8 mouse cellular contexts compared by ENCODE assay signal in the genomic region with DNA sequence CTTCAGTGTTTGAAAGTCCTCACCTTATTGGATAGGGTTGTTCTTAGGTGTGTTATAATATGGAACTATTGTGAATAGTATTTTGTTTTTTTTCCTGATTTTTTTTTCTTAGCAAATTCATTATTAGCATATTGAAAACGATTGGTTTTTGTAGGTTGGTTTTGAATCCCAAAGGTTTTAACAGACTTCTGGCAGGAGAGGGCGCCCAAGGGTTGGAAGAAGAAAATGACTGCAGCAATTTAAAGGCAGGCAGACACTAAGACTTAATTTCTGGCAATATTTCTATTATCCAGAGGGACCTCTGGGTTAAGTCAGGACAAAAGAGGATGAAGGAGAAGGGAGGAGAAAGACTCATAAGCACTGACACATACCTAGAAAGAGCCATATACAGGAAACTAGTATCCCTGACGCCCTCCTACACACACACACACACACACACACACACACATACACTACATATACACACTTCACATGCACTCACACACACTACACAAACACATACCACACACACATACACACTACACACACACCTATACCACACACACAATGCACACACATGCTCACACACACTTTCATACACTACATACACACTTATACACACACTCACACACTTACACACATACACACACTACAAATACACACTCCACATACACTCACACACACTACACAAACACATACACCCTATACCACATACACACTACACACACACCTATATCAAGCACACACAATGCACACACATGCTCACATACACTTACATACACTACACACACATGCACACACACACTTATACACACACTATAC. TPM values are rescaled to one million over a fixed set of nuclear protein-coding genes. Genes with fewer than 3 reads are reported as not detected.
DNase-seq lines count a peak whose midpoint lies in the region; ATAC-seq and TF ChIP-seq lines count a peak whose summit lies in the region.

No protein-coding gene starts in this region.

- DNase-seq in ES-E14 (ENCODE audit: low read depth, low spot score), result peak; percentile 21
- peak; percentile 87 for DNase-seq in brain, adult 2 months (ENCODE audit: low read depth, low spot score)
- DNase-seq in hindbrain, embryonic 10.5 days (ENCODE audit: low spot score), result peak; percentile 44
- peak; percentile 77 to 84 for DNase-seq in layer of hippocampus, adult 2 months (ENCODE audit: low spot score in 2 of 2)
- DNase-seq in retina, postnatal 7 days (ENCODE audit: low read depth, low spot score), result peak; percentile 31

- in situ Hi-C loops in ES-E14 (cut with MboI; ENCODE audit: low sequenced_read_pairs in 2 of 2, unreplicated experiment in 2 of 2), result no loop called here

- no peaks in the 10 kb centered on the region for H3K9me3 ChIP-seq in ES-E14 (ENCODE audit: control insufficient read depth, insufficient read depth, low read depth, low read length)
- no peaks in the 10 kb centered on the region for H3K9me3 ChIP-seq in forebrain, embryonic 13.5 days (replicated peaks)
- H3K9me3 ChIP-seq in hindbrain, embryonic 10.5 days, result no peaks in the 10 kb centered on the region
- no peaks in the 10 kb centered on the region for H3K9me3 ChIP-seq in lung, embryonic 16.5 days (ENCODE audit: control insufficient read depth, low read length)

- H3K27me3 ChIP-seq in forebrain, embryonic 13.5 days, result no peaks in the 10 kb centered on the region
- H3K27me3 ChIP-seq in hindbrain, embryonic 10.5 days (ENCODE audit: insufficient read depth, poor library complexity, severe bottlenecking), result no peaks in the 10 kb centered on the region
- no peaks in the 10 kb centered on the region for H3K27me3 ChIP-seq in lung, embryonic 16.5 days (ENCODE audit: control insufficient read depth, insufficient read depth, low read depth, low read length)

- H3K4me3 ChIP-seq in ES-E14 (ENCODE audit: insufficient read depth in 1 of 2, low read depth in 1 of 2, low read length in 2 of 2, poor library complexity in 1 of 2, severe bottlenecking in 1 of 2), result no peak overlapping the region
- no peak overlapping the region for H3K4me3 ChIP-seq in forebrain, embryonic 13.5 days
- no peak overlapping the region for H3K4me3 ChIP-seq in hindbrain, embryonic 10.5 days
- H3K4me3 ChIP-seq in layer of hippocampus, adult 2 months, result no peak overlapping the region
- H3K4me3 ChIP-seq in lung, embryonic 16.5 days (ENCODE audit: low read length), result no peak overlapping the region

- 25% methylated on average over 3 of the region's 3 CpGs for WGBS in forebrain, embryonic 13.5 days
- WGBS in hindbrain, embryonic 10.5 days, result 34% methylated on average over 3 of the region's 3 CpGs
- WGBS in lung, embryonic 16.5 days, result 25% methylated on average over 3 of the region's 3 CpGs

- no peaks in the 10 kb centered on the region for H3K4me1 ChIP-seq in ES-E14 (ENCODE audit: control insufficient read depth in 2 of 2, insufficient read depth in 2 of 2, low read length in 2 of 2, poor library complexity in 1 of 2)
- no peaks in the 10 kb centered on the region for H3K4me1 ChIP-seq in forebrain, embryonic 13.5 days
- H3K4me1 ChIP-seq in hindbrain, embryonic 10.5 days (replicated peaks), result no peaks in the 10 kb centered on the region; the same call in 1 of the 2 replicates
- peaks cover 9% of the 10 kb centered on the region; the same call in 1 of the 2 replicates for H3K4me1 ChIP-seq in lung, embryonic 16.5 days (replicated peaks; ENCODE audit: control insufficient read depth, insufficient read depth, low read length)

- H3K36me3 ChIP-seq in ES-E14 (ENCODE audit: control insufficient read depth, insufficient read depth, low read length, poor library complexity, severe bottlenecking), result no peaks in the 10 kb centered on the region
- H3K36me3 ChIP-seq in forebrain, embryonic 13.5 days (ENCODE audit: poor library complexity, severe bottlenecking), result no peaks in the 10 kb centered on the region
- H3K36me3 ChIP-seq in hindbrain, embryonic 10.5 days, result no peaks in the 10 kb centered on the region
- H3K36me3 ChIP-seq in lung, embryonic 16.5 days (ENCODE audit: control insufficient read depth, insufficient read depth, low read length), result no peaks in the 10 kb centered on the region

- H3K9ac ChIP-seq in ES-E14 (ENCODE audit: insufficient read depth, low read depth, low read length, poor library complexity, severe bottlenecking), result no peak overlapping the region
- no peak overlapping the region for H3K9ac ChIP-seq in forebrain, embryonic 13.5 days
- H3K9ac ChIP-seq in lung, embryonic 16.5 days (ENCODE audit: low read length), result no peak overlapping the region

- H3K4me2 ChIP-seq in forebrain, embryonic 13.5 days, result no peak overlapping the region
- no peak overlapping the region for H3K4me2 ChIP-seq in lung, embryonic 16.5 days (ENCODE audit: low read depth, low read length)

- no peak overlapping the region for H3K27ac ChIP-seq in ES-E14 (ENCODE audit: insufficient read depth, low read depth, low read length, poor library complexity, severe bottlenecking)
- no peak overlapping the region for H3K27ac ChIP-seq in forebrain, embryonic 13.5 days
- no peak overlapping the region for H3K27ac ChIP-seq in hindbrain, embryonic 10.5 days
- no peak overlapping the region for H3K27ac ChIP-seq in layer of hippocampus, adult 2 months
- peak overlapping the region; percentile 16; the same call in 1 of the 2 replicates for H3K27ac ChIP-seq in lung, embryonic 16.5 days (ENCODE audit: low read length)

- peak; percentile 91 for TF ChIP-seq CTCF in layer of hippocampus, adult 2 months (conservative IDR thresholded peaks at IDR 0.05)

- peak; percentile 53; the same call in 1 of the 2 replicates for ATAC-seq in forebrain, embryonic 13.5 days
- peak; percentile 64 for ATAC-seq in lung, embryonic 16.5 days (ENCODE audit: low read depth)
- ATAC-seq in erythroblast, adult 5-6 weeks (replicated peaks; ENCODE audit: low FRiP score, poor library complexity, severe bottlenecking), result no peak

TF ChIP-seq in ES-E14, 5 proteins besides CTCF, POLR2A, EP300 and RAD21:
- TF ChIP-seq ZC3H11A (IDR thresholded peaks at IDR 0.05; ENCODE audit: borderline replicate concordance, low read depth, low read length) (no peak), CHD2 (IDR thresholded peaks at IDR 0.05; ENCODE audit: low read depth, low read length) (no peak), ZNF384 (IDR thresholded peaks at IDR 0.05; ENCODE audit: low read depth, low read length) (no peak), MAFK (IDR thresholded peaks at IDR 0.05; ENCODE audit: insufficient read depth, low read depth, low read length) (no peak), HCFC1 (IDR thresholded peaks at IDR 0.05; ENCODE audit: borderline replicate concordance, insufficient read depth, low read length) (no peak)

RNA-seq across cellular contexts. Expression of a gene that starts 8.2 kb away (rescaled TPM):
- 0.18 TPM in 1 of 2 replicates, not detected in the other for total RNA-seq in ES-E14 (2012; rRNA removed)
- polyA plus RNA-seq in forebrain, embryonic 13.5 days (2015; fragmentation: Nextera tagmentation; extraction: Ambion mirVana), result 0.17 TPM in 1 of 2 replicates, not detected in the other
- polyA plus RNA-seq in hindbrain, embryonic 10.5 days (2016; fragmentation: Nextera tagmentation; extraction: Ambion mirVana), result not detected in 2 replicates
- 10 to 100 TPM; 42.9 to 52.8 TPM for total RNA-seq in layer of hippocampus, adult 2 months (2021)
- polyA plus RNA-seq in lung, embryonic 16.5 days (2015; fragmentation: Nextera tagmentation; extraction: Ambion mirVana), result 64.3 and 86.1 TPM in 2 replicates
- total RNA-seq in erythroblast, adult 5-6 weeks (2015; ENCODE audit: low replicate concordance), result 55.6 and 58.0 TPM in 2 replicates
- total RNA-seq in erythroblast, adult 5-6 weeks (2017; ENCODE audit: low replicate concordance), result 11.5 and 18.0 TPM in 2 replicates

RNA-seq across cellular contexts. Expression of a gene that starts 17.3 kb away (rescaled TPM):
- 4.8 and 7.3 TPM in 2 replicates for total RNA-seq in ES-E14 (2012; rRNA removed)
- 4.4 and 6.1 TPM in 2 replicates for polyA plus RNA-seq in forebrain, embryonic 13.5 days (2015; fragmentation: Nextera tagmentation; extraction: Ambion mirVana)
- polyA plus RNA-seq in hindbrain, embryonic 10.5 days (2016; fragmentation: Nextera tagmentation; extraction: Ambion mirVana), result 5.6 and 7.6 TPM in 2 replicates
- 10 to 100 TPM in 1 of 2 experiments, 1 to 10 TPM in 1; 8.5 to 10.0 TPM for total RNA-seq in layer of hippocampus, adult 2 months (2021)
- polyA plus RNA-seq in lung, embryonic 16.5 days (2015; fragmentation: Nextera tagmentation; extraction: Ambion mirVana), result 263 and 312 TPM in 2 replicates
- total RNA-seq in erythroblast, adult 5-6 weeks (2015; ENCODE audit: low replicate concordance), result 13.3 and 13.4 TPM in 2 replicates
- 15.5 and 16.6 TPM in 2 replicates for total RNA-seq in erythroblast, adult 5-6 weeks (2017; ENCODE audit: low replicate concordance)

RNA-seq across cellular contexts. Expression of a gene that starts 48.2 kb away (rescaled TPM):
- 2.9 and 3.5 TPM in 2 replicates for total RNA-seq in ES-E14 (2012; rRNA removed)
- polyA plus RNA-seq in forebrain, embryonic 13.5 days (2015; fragmentation: Nextera tagmentation; extraction: Ambion mirVana), result 0.32 and 0.55 TPM in 2 replicates
- 0.37 and 0.46 TPM in 2 replicates for polyA plus RNA-seq in hindbrain, embryonic 10.5 days (2016; fragmentation: Nextera tagmentation; extraction: Ambion mirVana)
- 1 to 10 TPM in 1 of 2 experiments, under 1 TPM in 1; 0.82 to 1.4 TPM for total RNA-seq in layer of hippocampus, adult 2 months (2021)
- 54.5 and 60.9 TPM in 2 replicates for polyA plus RNA-seq in lung, embryonic 16.5 days (2015; fragmentation: Nextera tagmentation; extraction: Ambion mirVana)
- 0.58 and 11.1 TPM in 2 replicates for total RNA-seq in erythroblast, adult 5-6 weeks (2015; ENCODE audit: low replicate concordance)
- 1.8 and 4.1 TPM in 2 replicates for total RNA-seq in erythroblast, adult 5-6 weeks (2017; ENCODE audit: low replicate concordance)

RNA-seq across cellular contexts. Expression of a gene that starts 54.2 kb away (rescaled TPM):
- total RNA-seq in ES-E14 (2012; rRNA removed), result 0.21 and 0.67 TPM in 2 replicates
- 0.58 and 1.0 TPM in 2 replicates for polyA plus RNA-seq in forebrain, embryonic 13.5 days (2015; fragmentation: Nextera tagmentation; extraction: Ambion mirVana)
- 1.5 and 1.8 TPM in 2 replicates for polyA plus RNA-seq in hindbrain, embryonic 10.5 days (2016; fragmentation: Nextera tagmentation; extraction: Ambion mirVana)
- 1 to 10 TPM; 1.6 to 2.4 TPM for total RNA-seq in layer of hippocampus, adult 2 months (2021)
- polyA plus RNA-seq in lung, embryonic 16.5 days (2015; fragmentation: Nextera tagmentation; extraction: Ambion mirVana), result 3.2 and 5.5 TPM in 2 replicates
- 11.9 and 23.1 TPM in 2 replicates for total RNA-seq in erythroblast, adult 5-6 weeks (2015; ENCODE audit: low replicate concordance)
- total RNA-seq in erythroblast, adult 5-6 weeks (2017; ENCODE audit: low replicate concordance), result 18.1 and 40.7 TPM in 2 replicates

Comparison
In these comparisons a context has a peak if more than half of its experiments do, and no peak if none do; other contexts are left out.
1. DNase-seq: peak in every context shown above with its lines; median percentile 87 in brain, adult 2 months; 80 in layer of hippocampus, adult 2 months; 44 in hindbrain, embryonic 10.5 days; 31 in retina, postnatal 7 days; 21 in ES-E14.
2. RNA of a gene that starts 8.2 kb away (total RNA-seq): 11.5 to 58.0 TPM in erythroblast, adult 5-6 weeks and 42.9 to 52.8 TPM in layer of hippocampus, adult 2 months; 0.18 TPM in ES-E14; every median in the first group is over 10 times any median in the second.